Mouse (Mus musculus) retina, embryonic 14.5 days (tissue): ENCODE results near the gene Anln.
"Not testable (repeated sequence)": the region's sequence is repeated elsewhere in the genome, so short reads cannot be mapped to it uniquely, and the experiment has no call there.

Experiments
- DNase-seq: peaks from one replicate; pipeline ENCODE4 v3.0.0-alpha.2; 2015; ENCODE audit warnings: low spot score

The Anln gene

DNA sequence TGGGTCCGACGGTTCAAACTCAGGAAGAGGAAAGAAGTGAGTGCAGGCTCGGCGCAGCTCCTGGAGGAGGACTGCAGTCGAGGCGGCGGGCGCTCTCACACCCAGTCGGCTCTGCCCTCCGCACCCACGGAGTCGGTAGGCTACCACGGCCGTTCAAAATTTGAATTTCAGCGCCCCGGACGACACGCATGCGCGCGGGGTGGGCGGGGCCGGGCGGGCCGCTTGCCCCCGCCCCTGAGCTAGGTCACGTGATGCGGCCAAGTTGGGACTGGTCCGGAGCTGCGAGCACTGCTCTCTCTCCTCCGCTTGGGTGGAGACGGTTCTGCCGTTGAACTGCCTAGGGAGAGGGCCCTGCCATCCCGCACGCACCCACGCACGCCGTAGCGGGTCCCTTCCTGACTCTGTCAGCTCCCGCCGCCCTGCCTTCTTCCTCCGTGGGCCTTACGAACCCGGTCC, at the start of gene Anln:
TSS of gene Anln (minus strand) at position 168 of the 456 bp plus-strand sequence.
- DNase-seq, result peak; percentile 94

DNA sequence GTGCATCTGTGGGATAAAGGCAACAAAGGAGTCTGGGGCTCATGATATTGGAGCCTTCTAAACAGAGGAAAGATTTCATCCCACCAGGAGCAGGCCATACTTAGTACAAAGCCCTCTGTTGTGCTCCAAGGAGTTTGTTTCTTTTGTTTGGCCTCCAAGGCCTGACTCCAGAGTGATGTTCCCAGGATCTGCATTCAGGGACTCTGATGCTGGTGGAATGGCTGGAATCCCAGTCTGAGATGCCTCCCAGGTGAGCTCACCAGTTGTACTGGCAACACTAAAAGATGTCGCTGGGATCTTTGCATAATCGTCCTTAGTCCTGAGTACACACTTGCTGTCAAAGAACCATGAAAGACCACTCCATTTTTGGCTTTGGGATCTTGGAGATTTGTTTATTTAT, 45.1 kb upstream of the Anln start:
- no peak for DNase-seq

DNA sequence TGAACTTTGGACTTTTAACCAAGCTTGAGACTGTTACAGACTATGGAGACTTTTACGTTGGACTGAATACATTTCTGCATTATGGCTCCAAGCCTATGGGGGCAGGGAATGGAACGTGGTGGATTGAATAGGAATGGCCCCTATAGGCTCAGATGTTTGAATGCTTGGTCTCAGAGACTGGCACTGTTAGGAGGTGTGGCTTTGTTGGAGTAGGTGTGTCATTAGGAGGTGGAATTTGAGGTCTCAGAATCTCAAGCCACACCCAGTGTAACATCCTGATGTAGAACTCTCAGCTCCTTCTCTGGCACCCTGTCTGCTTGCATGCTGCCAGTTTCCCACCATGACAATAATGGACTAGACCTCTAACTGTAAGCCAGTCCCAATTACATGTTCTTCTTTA, 44.2 kb upstream of the Anln start:
- DNase-seq, result no peak

DNA sequence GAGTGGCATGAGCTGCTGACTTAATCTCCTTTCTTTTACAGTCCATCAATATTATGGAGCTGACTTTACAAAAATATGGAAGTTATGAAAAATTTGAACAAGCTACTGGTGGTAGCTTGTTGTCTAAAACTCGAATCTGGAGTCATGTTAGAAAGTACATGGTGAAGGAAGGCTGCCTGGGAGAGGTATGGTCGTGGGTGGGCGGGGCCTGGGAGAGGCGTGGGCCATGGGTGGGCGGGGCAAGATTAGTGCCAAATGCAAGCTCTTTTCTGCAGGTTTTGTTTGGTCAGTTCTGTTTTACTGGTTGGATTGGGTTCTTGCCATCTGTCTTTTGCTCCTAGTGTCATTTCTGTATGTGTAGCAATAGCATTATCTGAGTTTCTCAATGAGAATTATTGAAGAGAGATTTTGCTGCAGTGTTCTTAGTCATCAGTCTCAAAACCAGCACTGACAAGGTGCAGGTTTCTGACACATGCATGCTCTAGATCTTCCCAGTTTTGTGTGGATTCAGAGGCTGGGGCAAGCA, 41.4 kb upstream of the Anln start:
- no peak for DNase-seq

DNA sequence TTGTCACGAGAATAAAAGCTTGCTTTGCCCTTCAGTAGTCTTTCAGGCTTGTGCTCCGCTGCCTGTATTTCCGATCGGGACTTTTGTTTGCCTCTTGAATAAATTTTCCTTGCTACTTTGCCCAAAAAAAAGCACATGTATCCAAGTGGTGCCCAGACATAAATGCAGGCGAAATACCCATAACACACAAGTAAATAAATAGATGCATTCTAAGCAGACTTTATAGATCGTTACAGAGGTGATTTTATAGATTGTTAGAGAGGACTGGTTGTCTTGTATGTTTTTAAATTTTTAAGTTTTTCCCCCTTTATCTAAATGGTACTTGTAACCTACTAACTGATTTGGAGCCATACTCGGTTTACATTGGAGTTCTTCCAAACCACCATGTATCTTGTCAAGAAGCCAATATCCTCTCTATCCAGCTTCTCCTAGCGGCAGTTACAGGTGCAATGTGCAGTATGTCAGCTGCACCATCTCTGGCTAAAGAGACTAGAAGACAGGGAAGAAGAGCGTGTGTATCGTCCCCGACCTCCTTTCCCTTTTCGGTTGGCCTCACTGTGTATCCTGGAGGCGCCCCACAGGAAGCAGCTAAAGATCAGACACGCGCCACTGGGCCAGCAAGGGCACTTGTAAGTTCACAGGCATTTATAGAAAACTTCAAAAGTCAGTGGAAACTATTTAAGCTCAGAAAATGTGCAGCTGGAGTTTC, 40.7 kb upstream of the Anln start:
- DNase-seq, result peak; percentile 17

DNA sequence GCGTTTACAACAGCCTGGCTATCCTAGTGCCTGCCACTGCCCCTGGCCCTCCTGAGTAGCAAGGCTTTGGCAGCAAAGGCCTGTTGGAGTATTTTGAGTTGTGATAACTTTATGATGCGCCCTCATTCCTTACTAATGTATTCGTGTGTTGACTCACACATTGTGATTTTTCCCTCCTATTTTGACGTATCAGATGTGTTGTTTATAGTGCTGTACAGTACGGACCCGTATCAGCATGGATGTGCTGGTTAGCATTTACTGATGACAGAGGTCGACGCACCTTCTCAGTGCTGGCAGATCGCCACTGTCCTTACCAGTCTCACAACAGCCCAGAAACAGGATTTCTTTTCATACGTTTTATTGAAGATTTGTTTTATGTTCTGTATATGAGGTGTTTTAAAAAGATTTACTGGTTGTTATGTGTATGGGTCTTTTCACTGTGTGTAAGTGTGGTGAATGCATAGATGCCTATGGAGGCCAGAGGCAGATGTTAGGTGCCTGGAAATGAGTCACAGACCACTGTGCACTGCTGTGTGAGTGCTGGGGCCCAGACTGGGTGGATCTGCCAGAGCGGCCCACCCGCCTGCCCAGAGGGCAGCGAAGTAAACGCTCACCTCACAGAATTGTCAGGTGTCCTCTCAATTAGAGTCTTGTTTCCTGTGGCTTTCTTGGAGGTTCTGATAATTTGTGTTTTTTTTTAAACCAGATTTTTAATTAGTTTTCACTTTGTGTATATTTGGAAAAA, 39.9 kb upstream of the Anln start:
- no peak for DNase-seq

DNA sequence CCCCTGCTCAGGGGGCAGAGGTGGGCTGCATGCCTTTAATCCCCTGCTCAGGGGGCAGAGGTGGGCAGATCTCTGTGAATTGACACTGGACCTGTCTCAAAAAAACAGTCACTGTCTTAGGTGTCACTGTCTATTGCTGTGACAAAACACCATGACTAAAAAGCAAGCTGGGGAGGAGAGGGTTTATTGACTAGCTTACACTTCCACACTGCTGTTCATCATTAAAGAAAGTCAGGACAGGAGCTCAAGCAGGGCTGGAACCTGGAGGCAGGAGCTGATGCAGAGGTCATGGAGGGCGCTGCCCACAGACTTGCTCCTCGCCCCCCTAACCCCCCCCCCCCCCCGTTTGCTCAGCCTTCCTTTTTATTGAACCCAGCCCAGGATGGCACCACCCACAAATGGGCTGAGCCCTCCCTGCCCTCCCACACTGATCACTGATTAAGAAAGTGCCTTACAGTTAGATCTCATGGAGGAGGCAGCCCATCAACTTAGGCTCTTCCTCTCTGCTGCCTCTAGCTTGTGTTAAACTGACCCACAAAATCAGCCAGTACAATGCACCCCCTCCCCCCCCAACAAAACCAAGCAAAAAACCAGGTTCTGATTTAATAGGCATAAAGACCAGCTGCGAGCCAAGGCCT, 39.2 kb upstream of the Anln start:
- DNase-seq, result no peak

GRCm38 (mm10) chr9:22424719-22425118, 35.7 kb upstream of the Anln start:
- DNase-seq, result no peak

GRCm38 (mm10) chr9:22424196-22424595, 35.2 kb upstream of the Anln start:
- no peak for DNase-seq

- DNase-seq, result no peak
Observed at GRCm38 (mm10) chr9:22423507-22423906, 34.5 kb upstream of the Anln start.

- no peak for DNase-seq
Observed at GRCm38 (mm10) chr9:22422559-22422958, 33.6 kb upstream of the Anln start.

DNA sequence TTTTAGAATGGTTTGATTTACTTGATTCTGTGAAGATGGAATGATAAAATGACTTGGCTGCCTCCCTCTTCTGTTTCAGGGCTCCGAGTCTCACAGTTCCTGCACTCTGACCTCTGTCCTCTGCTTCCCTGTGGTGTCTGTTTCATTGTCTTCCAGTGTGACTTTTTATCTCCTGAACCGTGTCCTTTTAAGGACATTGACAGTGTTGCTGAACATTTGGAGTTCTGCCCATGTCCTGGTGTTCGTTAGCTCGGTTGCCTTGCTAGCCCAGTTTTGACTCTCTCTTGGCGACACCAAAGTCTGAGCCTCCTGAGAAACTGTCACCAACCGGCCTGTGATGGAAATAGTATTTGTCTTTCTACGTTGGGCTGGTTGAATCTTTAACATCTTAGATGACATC, 31.5 kb upstream of the Anln start:
- no peak for DNase-seq

- no peak for DNase-seq
Observed at GRCm38 (mm10) chr9:22419877-22420276, 30.9 kb upstream of the Anln start.

GRCm38 (mm10) chr9:22417547-22417946, 28.6 kb upstream of the Anln start:
- DNase-seq, result no peak

DNA sequence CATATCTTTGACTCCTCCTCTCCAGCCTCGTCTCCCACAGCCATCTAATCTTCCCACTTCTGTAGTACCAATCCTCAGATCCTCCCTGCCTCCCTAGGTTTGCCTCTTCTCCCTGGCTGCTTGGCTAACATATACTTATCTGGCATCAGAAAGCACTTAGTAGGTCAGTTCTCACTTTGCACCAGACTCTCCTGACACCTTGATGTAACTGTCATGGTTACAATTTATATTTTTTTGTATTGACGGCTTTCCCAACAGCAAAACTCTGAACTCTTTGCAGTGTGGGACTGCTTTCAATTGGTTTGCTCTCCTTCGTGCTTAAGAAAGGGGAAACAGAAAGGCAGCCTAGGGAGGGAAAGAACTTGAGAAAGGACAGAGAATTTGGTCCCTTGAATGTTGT, 27.2 kb upstream of the Anln start:
- DNase-seq, result no peak

GRCm38 (mm10) chr9:22411002-22411857, 22.2 kb upstream of the Anln start, which contains the start of gene 9530077C05Rik:
Gene 9530077C05Rik, plus strand, starts transcription at chr9:22411513.
- DNase-seq, result peak; percentile 98

GRCm38 (mm10) chr9:22409501-22409900, 20.5 kb upstream of the Anln start:
- DNase-seq, result no peak

GRCm38 (mm10) chr9:22408344-22408743, 19.4 kb upstream of the Anln start:
- DNase-seq, result not testable (repeated sequence)

DNA sequence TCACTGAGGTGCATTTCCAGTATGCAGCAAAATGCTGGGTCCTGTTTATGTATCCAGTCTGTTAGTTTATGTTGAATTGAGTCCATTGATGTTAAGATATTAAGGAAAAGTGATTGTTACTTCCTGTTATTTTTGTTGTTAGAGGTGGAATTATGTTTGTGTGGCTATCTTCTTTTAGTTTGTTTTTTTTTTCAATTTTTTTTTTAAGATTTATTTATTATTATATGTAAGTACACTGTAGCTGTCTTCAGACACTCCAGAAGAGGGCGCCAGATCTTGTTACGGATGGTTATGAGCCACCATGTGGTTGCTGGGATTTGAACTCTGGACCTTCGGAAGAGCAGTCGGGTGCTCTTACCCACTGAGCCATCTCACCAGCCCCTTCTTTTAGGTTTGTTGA, 18.6 kb upstream of the Anln start:
- DNase-seq, result not testable (repeated sequence)

- no peak for DNase-seq
Observed at GRCm38 (mm10) chr9:22405414-22405813, 16.4 kb upstream of the Anln start.

DNA sequence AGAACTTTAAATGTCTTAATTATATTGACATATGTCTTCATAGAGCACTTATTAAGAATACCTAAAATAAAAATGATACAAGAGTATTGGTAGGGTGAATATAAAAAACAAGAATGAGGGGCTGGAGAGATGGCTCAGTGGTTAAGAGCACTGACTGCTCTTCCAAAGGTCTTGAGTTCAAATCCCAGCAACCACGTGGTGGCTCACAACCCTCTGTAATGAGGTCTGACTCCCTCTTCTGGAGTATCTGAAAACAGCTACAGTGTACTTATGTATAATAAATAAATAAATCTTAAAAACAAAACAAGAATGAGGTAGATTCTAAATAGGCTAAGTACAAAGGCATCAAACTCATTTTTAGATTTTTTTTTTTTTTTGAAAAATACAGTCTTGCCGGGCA, 14.5 kb upstream of the Anln start:
- not testable (repeated sequence) for DNase-seq

DNA sequence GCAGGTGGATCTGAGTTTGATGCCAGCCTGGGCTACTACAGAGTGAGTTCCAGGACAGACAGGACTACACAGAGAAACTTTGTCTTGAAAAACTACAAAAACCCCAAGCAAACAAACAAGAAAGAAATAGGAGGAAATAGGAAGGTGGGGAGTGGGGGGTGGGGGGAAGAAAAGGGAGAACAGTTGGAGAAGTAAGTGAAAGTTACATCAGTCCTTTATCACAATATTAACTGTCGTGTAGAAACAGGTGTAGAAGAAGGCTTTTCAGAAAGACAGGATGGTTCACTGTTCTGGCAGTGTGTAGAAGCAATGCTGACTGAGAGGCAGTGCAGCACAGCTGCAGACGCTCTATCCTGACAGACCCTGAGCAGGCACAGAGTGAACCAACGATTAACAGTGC, 14.0 kb upstream of the Anln start:
- no peak for DNase-seq
